Mouse (Mus musculus): ENCODE data around the gene Qsox2. TPM values are rescaled to one million over a fixed set of nuclear protein-coding genes. Genes with fewer than 3 reads are reported as not detected.

Qsox2 gene
- polyA plus RNA-seq, 1 experiment, result 15.2 TPM

- peaks cover 2% of the 10 kb centered on the region for H3K79me3 ChIP-seq (ENCODE audit: low read depth)
- no peaks in the 10 kb centered on the region for H3K79me2 ChIP-seq (ENCODE audit: control insufficient read depth, insufficient read depth)
- H3K4me3 ChIP-seq (ENCODE audit: insufficient read depth, poor library complexity, severe bottlenecking), result no peak overlapping the region
Measured at GRCm38 (mm10) chr2:26166890-26167289, 70.4 kb downstream of the Qsox2 start.

More at GRCm38 (mm10) chr2:26166890-26167289, 70.4 kb downstream of the Qsox2 start:
- H3ac ChIP-seq (ENCODE audit: control insufficient read depth, insufficient read length, low read depth), result no peak overlapping the region
- no peak for TF ChIP-seq MYOG (IDR thresholded peaks at IDR 0.05; ENCODE audit: control insufficient read depth, extremely low read depth, insufficient read length)
- TF ChIP-seq MAX (IDR thresholded peaks at IDR 0.05), result no peak
- no peak for TF ChIP-seq FOSL1 (IDR thresholded peaks at IDR 0.05; ENCODE audit: insufficient read depth, low read length, poor library complexity, severe bottlenecking)
- no peak for TF ChIP-seq CTCF (IDR thresholded peaks at IDR 0.05; ENCODE audit: control insufficient read depth, insufficient read depth, insufficient read length)
- no peak for TF ChIP-seq USF1 (IDR thresholded peaks at IDR 0.05; ENCODE audit: low read depth)
- no peak for TF ChIP-seq MYOD1 (IDR thresholded peaks at IDR 0.05; ENCODE audit: control insufficient read depth, insufficient read length, low read depth)
- no peak for TF ChIP-seq CEBPB (IDR thresholded peaks at IDR 0.05; ENCODE audit: low read depth)
- H3K36me3 ChIP-seq (ENCODE audit: control insufficient read depth, insufficient read depth), result no peaks in the 10 kb centered on the region
- H3K27me3 ChIP-seq (ENCODE audit: control insufficient read depth, insufficient read depth, insufficient read length), result peaks cover 44% of the 10 kb centered on the region

Other genes starting within 250 kb of the Qsox2 start
- 60.6 TPM for gene Ubac1, start 215.8 kb downstream of the Qsox2 start, polyA plus RNA-seq (2012; fragmentation: generic; extraction: Trizol)
- 20.8 TPM for gene Nacc2, start 114.3 kb downstream of the Qsox2 start, polyA plus RNA-seq (2012; fragmentation: generic; extraction: Trizol)
- gene Lhx3, start 29.2 kb downstream of the Qsox2 start, polyA plus RNA-seq (2012; fragmentation: generic; extraction: Trizol), result not detected
- not detected for gene Ccdc187, start 57.0 kb upstream of the Qsox2 start, polyA plus RNA-seq (2012; fragmentation: generic; extraction: Trizol)
- gene Gpsm1, start 78.0 kb upstream of the Qsox2 start, polyA plus RNA-seq (2012; fragmentation: generic; extraction: Trizol), result 20.6 TPM
- 35.6 TPM for gene Dnlz, start 114.6 kb upstream of the Qsox2 start, polyA plus RNA-seq (2012; fragmentation: generic; extraction: Trizol)
- gene Card9, start 123.4 kb upstream of the Qsox2 start, polyA plus RNA-seq (2012; fragmentation: generic; extraction: Trizol), result 0.20 TPM
- 11.7 TPM for gene Snapc4, start 143.1 kb upstream of the Qsox2 start, polyA plus RNA-seq (2012; fragmentation: generic; extraction: Trizol)
- gene Entr1, start 151.8 kb upstream of the Qsox2 start, polyA plus RNA-seq (2012; fragmentation: generic; extraction: Trizol), result 49.1 TPM
- 93.8 TPM for gene Pmpca, start 151.8 kb upstream of the Qsox2 start, polyA plus RNA-seq (2012; fragmentation: generic; extraction: Trizol)
- 8.3 TPM for gene Inpp5e, start 171.7 kb upstream of the Qsox2 start, polyA plus RNA-seq (2012; fragmentation: generic; extraction: Trizol)
- gene Sec16a, start 207.7 kb upstream of the Qsox2 start, polyA plus RNA-seq (2012; fragmentation: generic; extraction: Trizol), result 19.5 TPM

Measured in C2C12 (cell line).